Mouse (Mus musculus) stomach, postnatal 0 days (tissue): ENCODE data around the gene Fars2.

Experiments
- CTCF ChIP-seq: IDR thresholded peaks from 2 replicates; pipeline ENCODE4 v1.5.1; 2016; ENCODE audit warnings: antibody characterized with exemption, low read depth, mild to moderate bottlenecking, moderate library complexity
- EP300 ChIP-seq: optimal IDR thresholded peaks from 2 replicates; pipeline ENCODE3; 2016; ENCODE audit warnings: antibody characterized with exemption

GRCm38 (mm10) chr13:36529467-36530039 is 412.3 kb downstream of the Fars2 start:
- TF ChIP-seq CTCF: no peak
- TF ChIP-seq EP300: no peak
